Mouse (Mus musculus) CH12.LX (cell line): ENCODE results near the gene Hsd11b2. TPM values are rescaled to one million over a fixed set of nuclear protein-coding genes. Genes with fewer than 3 reads are reported as not detected.

Source experiments
- DNase-seq: peaks from one replicate; pipeline ENCODE4 v3.0.0-alpha.2; 2013; ENCODE audit errors: extremely low read depth
- H3K27ac ChIP-seq: 2 replicates; pipeline ENCODE4 v1.5.1; 2012; ENCODE audit warnings: low read depth, mild to moderate bottlenecking, control low read depth, moderate library complexity; ENCODE audit not compliant: insufficient read depth
- H3K27me3 ChIP-seq: replicated peaks from 2 replicates; pipeline ENCODE3; 2012; ENCODE audit warnings: inconsistent platforms
- H3K36me3 ChIP-seq, 2 experiments: replicated peaks in 1 of 2; 2 replicates each; pipeline versions ENCODE3 to v1.6.1; 2012; ENCODE audit warnings: inconsistent platforms in 1 of 2, low read length in 1 of 2, mild to moderate bottlenecking in 1 of 2, mixed read lengths in 1 of 2, moderate library complexity in 1 of 2; ENCODE audit not compliant: control insufficient read depth in 1 of 2, insufficient read depth in 1 of 2
- H3K4me1 ChIP-seq, 2 experiments: 2 replicates each; pipeline ENCODE4 v1.6.1; 2012; ENCODE audit warnings: inconsistent platforms in 1 of 2, moderate library complexity in 1 of 2; ENCODE audit not compliant: insufficient read depth in 2 of 2, control insufficient read depth in 1 of 2
- H3K4me2 ChIP-seq: 2 replicates; pipeline ENCODE4 v1.6.1; 2012; ENCODE audit warnings: low read depth, mild to moderate bottlenecking, control low read depth; ENCODE audit not compliant: poor library complexity, insufficient read depth, severe bottlenecking
- H3K4me3 ChIP-seq, 3 experiments: fragments of 150-350 bp in 1 of 3; sonication (generic) in 1 of 3; replicated peaks in 1 of 3; 2 replicates each; pipeline versions ENCODE3 to v1.5.1; 2011 to 2012; ENCODE audit warnings: low read depth in 2 of 3, low read length in 2 of 3, mild to moderate bottlenecking in 2 of 3, moderate library complexity in 2 of 3, control low read depth in 1 of 3, improper control_type of control experiment in 1 of 3, inconsistent platforms in 1 of 3, mixed read lengths in 1 of 3; ENCODE audit not compliant: poor library complexity in 1 of 3
- H3K79me2 ChIP-seq: replicated peaks from 2 replicates; pipeline ENCODE4 v1.6.1; 2012; ENCODE audit warnings: mild to moderate bottlenecking, moderate library complexity; ENCODE audit not compliant: control insufficient read depth, poor library complexity, insufficient read depth, severe bottlenecking; ENCODE audit errors: extremely low read depth
- H3K9ac ChIP-seq: 2 replicates; pipeline ENCODE4 v1.6.1; 2012; ENCODE audit warnings: low read depth, mild to moderate bottlenecking, control low read depth, moderate library complexity; ENCODE audit not compliant: insufficient read depth
- H3K9me3 ChIP-seq: replicated peaks from 2 replicates; pipeline ENCODE3; 2012; ENCODE audit warnings: low read length, inconsistent platforms, mixed read lengths
- CHD2 ChIP-seq: IDR thresholded peaks from 2 replicates; pipeline ENCODE4 v1.6.1; 2011; ENCODE audit warnings: low read length, improper control_type of control experiment
- CTCF ChIP-seq, 2 experiments: IDR thresholded peaks in 1 of 2; conservative IDR thresholded peaks in 1 of 2; 2 replicates each; pipeline ENCODE4 v1.5.1; 2011 to 2012; ENCODE audit warnings: low read depth in 2 of 2, low read length in 2 of 2, improper control_type of control experiment in 1 of 2, inconsistent platforms in 1 of 2, mild to moderate bottlenecking in 1 of 2, moderate library complexity in 1 of 2
- E2F4 ChIP-seq: IDR thresholded peaks from 2 replicates; pipeline ENCODE4 v1.6.1; 2011; ENCODE audit warnings: low read depth, low read length, improper control_type of control experiment; ENCODE audit not compliant: insufficient replicate concordance
- ELF1 ChIP-seq: IDR thresholded peaks from 2 replicates; pipeline ENCODE4 v1.6.1; 2014; ENCODE audit warnings: low read depth, mild to moderate bottlenecking, inconsistent platforms, low read length, improper control_type of control experiment
- EP300 ChIP-seq: IDR thresholded peaks from 2 replicates; pipeline ENCODE4 v1.6.1; 2011; ENCODE audit warnings: low read length, improper control_type of control experiment
- HCFC1 ChIP-seq: IDR thresholded peaks from 2 replicates; pipeline ENCODE4 v1.6.1; 2012; ENCODE audit warnings: low read depth, mild to moderate bottlenecking, inconsistent platforms, low read length, improper control_type of control experiment
- IRF4 ChIP-seq: IDR thresholded peaks from 2 replicates; pipeline ENCODE4 v1.6.1; 2014; ENCODE audit warnings: low read depth, mild to moderate bottlenecking, inconsistent platforms, low read length, improper control_type of control experiment
- JUN ChIP-seq: IDR thresholded peaks from 2 replicates; pipeline ENCODE4 v1.6.1; 2011; ENCODE audit warnings: low read depth, mild to moderate bottlenecking, low read length, improper control_type of control experiment, moderate library complexity; ENCODE audit not compliant: insufficient read depth
- JUND ChIP-seq: conservative IDR thresholded peaks from 2 replicates; pipeline ENCODE4 v1.6.1; 2011; ENCODE audit warnings: low read depth, low read length, improper control_type of control experiment
- MAZ ChIP-seq: IDR thresholded peaks from 2 replicates; pipeline ENCODE4 v1.6.1; 2012; ENCODE audit warnings: low read depth, mild to moderate bottlenecking, inconsistent platforms, low read length, improper control_type of control experiment, moderate library complexity
- MEF2A ChIP-seq: IDR thresholded peaks from 2 replicates; pipeline ENCODE4 v1.6.1; 2014; ENCODE audit warnings: low read depth, mild to moderate bottlenecking, inconsistent platforms, low read length, improper control_type of control experiment, borderline replicate concordance
- MYC ChIP-seq: IDR thresholded peaks from 2 replicates; pipeline ENCODE4 v1.6.1; 2011; ENCODE audit warnings: low read depth, mild to moderate bottlenecking, improper control_type of control experiment, low read length
- NRF1 ChIP-seq: IDR thresholded peaks from 2 replicates; pipeline ENCODE4 v1.6.1; 2014; ENCODE audit warnings: low read depth, mild to moderate bottlenecking, inconsistent platforms, low read length, improper control_type of control experiment, moderate library complexity
- PAX5 ChIP-seq: IDR thresholded peaks from 2 replicates; pipeline ENCODE4 v1.6.1; 2012; ENCODE audit warnings: low read length, inconsistent platforms, mixed read lengths
- RCOR1 ChIP-seq: conservative IDR thresholded peaks from 2 replicates; pipeline ENCODE4 v1.6.1; 2012; ENCODE audit warnings: low read depth, mild to moderate bottlenecking, inconsistent platforms, low read length, improper control_type of control experiment
- SIN3A ChIP-seq: IDR thresholded peaks from 2 replicates; pipeline ENCODE4 v1.6.1; 2012; ENCODE audit warnings: low read length, improper control_type of control experiment, inconsistent platforms
- SMC3 ChIP-seq: IDR thresholded peaks from 2 replicates; pipeline ENCODE4 v1.6.1; 2011; ENCODE audit warnings: low read depth, low read length, improper control_type of control experiment
- TBP ChIP-seq: conservative IDR thresholded peaks from 2 replicates; pipeline ENCODE4 v1.6.1; 2011; ENCODE audit warnings: low read depth, low read length, improper control_type of control experiment
- TCF12 ChIP-seq: IDR thresholded peaks from 2 replicates; pipeline ENCODE4 v1.6.1; 2014; ENCODE audit warnings: low read depth, mild to moderate bottlenecking, inconsistent platforms, low read length, improper control_type of control experiment
- USF2 ChIP-seq: conservative IDR thresholded peaks from 2 replicates; pipeline ENCODE4 v1.6.1; 2011; ENCODE audit warnings: low read depth, low read length, improper control_type of control experiment
- ZC3H11A ChIP-seq: IDR thresholded peaks from 2 replicates; pipeline ENCODE4 v1.6.1; 2012; ENCODE audit warnings: low read depth, mild to moderate bottlenecking, inconsistent platforms, low read length, improper control_type of control experiment
- ZKSCAN1 ChIP-seq: IDR thresholded peaks from 2 replicates; pipeline ENCODE4 v1.6.1; 2012; ENCODE audit warnings: low read depth, inconsistent platforms, low read length, improper control_type of control experiment, borderline replicate concordance
- ZMIZ1 ChIP-seq: IDR thresholded peaks from 2 replicates; pipeline ENCODE4 v1.6.1; 2012; ENCODE audit warnings: low read depth, mild to moderate bottlenecking, inconsistent platforms, low read length, improper control_type of control experiment
- dilution Hi-C: fragments of 300-500 bp; cut with MboI; formaldehyde crosslinking; loops from 2 replicates; pipeline ENCODE4 v1.14.3; 2020; ENCODE audit warnings: low sequenced_read_pairs; ENCODE audit not compliant: extremely low pct_unique_long_range_greater_than_20kb, extremely low pct_ligation_motif_present
- in situ Hi-C: fragments of 300-500 bp; cut with MboI; formaldehyde crosslinking; loops from 3 replicates; pipeline ENCODE4 v1.14.3; 2019; ENCODE audit warnings: low sequenced_read_pairs, low pct_ligation_motif_present, low pct_unique_long_range_greater_than_20kb, mixed read lengths
- polyA plus RNA-seq: library from polyadenylated mRNA; unstranded; fragments of >175 nt; gene quantifications from 2 replicates; pipeline ENCODE4 v1.2.1, GENCODE M21; 2012; ENCODE audit warnings: low read depth; ENCODE audit not compliant: insufficient read length
- total RNA-seq, 2 experiments: library from RNA; depleted of rRNA; stranded (reverse); fragments of 300-350 nt in 1 of 2; fragments of >200 nt in 1 of 2; gene quantifications; 2 replicates each; pipeline ENCODE4 v1.2.3; 2012 to 2014

Hsd11b2 gene
- total and polyA plus RNA-seq, 3 experiments, result not detected

- TF ChIP-seq JUN, result no peak
- no peak for TF ChIP-seq JUND
- TF ChIP-seq USF2, result no peak
- no peak for TF ChIP-seq CHD2
- no peak for TF ChIP-seq PAX5
- no peak for TF ChIP-seq SMC3
- no peak for TF ChIP-seq ZKSCAN1
- no peak for TF ChIP-seq MYC
- TF ChIP-seq TBP, result no peak
- no peak for TF ChIP-seq MAZ
- no peak for TF ChIP-seq EP300
- no peak for TF ChIP-seq CTCF (conservative IDR thresholded peaks at IDR 0.05 in 1 of 2, IDR thresholded peaks at IDR 0.05 in 1 of 2; ENCODE audit: low read depth in 2 of 2, low read length in 2 of 2)
- TF ChIP-seq RCOR1, result no peak
- no peak for TF ChIP-seq ZMIZ1
- no peak for TF ChIP-seq E2F4
- TF ChIP-seq HCFC1, result no peak
- TF ChIP-seq, all 38 proteins: peak for 0
- Histone ChIP-seq H3K36me3 (peaks cover 18 to 42% of the 10 kb centered on the region in 2 experiments), H3K4me3 (no peak overlapping the region), H3K27ac (no peak overlapping the region), H3K9ac (no peak overlapping the region), H3K4me2 (no peak overlapping the region), H3K79me2 (no peaks in the 10 kb centered on the region; the same call in 1 of the 2 replicates), H3K9me3 (no peaks in the 10 kb centered on the region), H3K27me3 (no peaks in the 10 kb centered on the region), H3K4me1 (peaks cover 3 to 50% of the 10 kb centered on the region in 2 experiments; a peak in 3 of 4 replicates)
- dilution Hi-C loops (no loop called here), in situ Hi-C loops (no loop called here)
- DNase-seq, result no peak
These were observed 23.6 kb downstream of the Hsd11b2 start for GRCm38 (mm10) chr8:105542032-105542656.

GRCm38 (mm10) chr8:105542808-105543207 lies 24.3 kb downstream of the Hsd11b2 start:
- H3K27ac ChIP-seq, result no peak overlapping the region
- dilution Hi-C loops, result no loop called here
- no peak for TF ChIP-seq E2F4
- no peak for TF ChIP-seq ELF1
- TF ChIP-seq MEF2A, result no peak
- TF ChIP-seq HCFC1, result no peak
- TF ChIP-seq TCF12, result no peak
- TF ChIP-seq CHD2, result no peak
- no peak for TF ChIP-seq TBP
- no peak for TF ChIP-seq JUN
- TF ChIP-seq IRF4, result no peak
- TF ChIP-seq ZC3H11A, result no peak
- no peak for TF ChIP-seq NRF1
- no peak for TF ChIP-seq SIN3A
- peaks cover 3 to 54% of the 10 kb centered on the region in 2 experiments; a peak in 3 of 4 replicates for H3K4me1 ChIP-seq
- no peaks in the 10 kb centered on the region for H3K9me3 ChIP-seq
- in situ Hi-C loops, result no loop called here
- H3K4me2 ChIP-seq, result no peak overlapping the region
- DNase-seq, result no peak
- no peak overlapping the region for H3K4me3 ChIP-seq
- no peaks in the 10 kb centered on the region; the same call in 1 of the 2 replicates for H3K79me2 ChIP-seq
- H3K36me3 ChIP-seq, result peaks cover 11 to 35% of the 10 kb centered on the region in 2 experiments
- no peak overlapping the region for H3K9ac ChIP-seq
- no peaks in the 10 kb centered on the region for H3K27me3 ChIP-seq
